Mouse (Mus musculus): ENCODE measurements around the gene Mtcp1. TPM values are rescaled to one million over a fixed set of nuclear protein-coding genes. Genes with fewer than 3 reads are reported as not detected.

Mtcp1 gene
- total RNA-seq (2023), result 14.2 to 18.4 TPM (median 17.9 TPM) in 4 replicates

GRCm38 (mm10) chrX:75415936-75416785 lies at the start of gene Mtcp1, which contains the start of the genes Cmc4 and Brcc3:
Mtcp1 (minus strand) TSS chrX:75416588.
Cmc4 (minus strand) TSS chrX:75416584.
Brcc3 (plus strand) TSS chrX:75416628.

GRCm38 (mm10) chrX:75382195-75382771 lies 34.1 kb downstream of the Mtcp1 start, which contains the start of the genes Fundc2 and F8:
Fundc2 (plus strand) TSS chrX:75382399.
F8 (minus strand) TSS chrX:75382615.

Other genes with a start within 250 kb of the Mtcp1 start
- 22.2 to 46.3 TPM (median 31.4 TPM) in 4 replicates for gene Fundc2, start 34.2 kb downstream of the Mtcp1 start, total RNA-seq (2023)
- gene F8, start 34.0 kb downstream of the Mtcp1 start, total RNA-seq (2023), result 0.21 to 1.4 TPM (median 0.58 TPM) in 4 replicates
- 12.9 to 17.9 TPM (median 15.3 TPM) in 4 replicates for gene Cmc4, start within 50 bp of the Mtcp1 start, total RNA-seq (2023)
- 25.5 to 28.9 TPM (median 26.3 TPM) in 4 replicates for gene Brcc3, start within 50 bp of the Mtcp1 start, total RNA-seq (2023)
- gene Vbp1, start 97.7 kb upstream of the Mtcp1 start, total RNA-seq (2023), result 70.1 to 79.3 TPM (median 73.7 TPM) in 4 replicates
- 0.16 to 0.33 TPM (median 0.33 TPM) in 3 of 4 replicates, not detected in the other for gene Rab39b, start 161.6 kb upstream of the Mtcp1 start, total RNA-seq (2023)